Mouse (Mus musculus) intestine, embryonic 16.5 days (tissue): ENCODE data around the gene 1700012B07Rik. TPM values are rescaled to one million over a fixed set of nuclear protein-coding genes. Genes with fewer than 3 reads are reported as not detected.

Source experiments
- ATAC-seq: fragments of 200-750 bp; cut with Nextera tagmentation; 2 replicates; pipeline ENCODE4 v1.8.0; 2017; ENCODE audit warnings: moderate TSS enrichment, moderate library complexity
- H3K27ac ChIP-seq: fragments of 300-500 bp; sonication (generic); 2 replicates; pipeline ENCODE4 v1.5.1; 2014; ENCODE audit warnings: mild to moderate bottlenecking, low read length
- H3K27me3 ChIP-seq: fragments of 300-500 bp; sonication (generic); replicated peaks from 2 replicates; pipeline ENCODE4 v1.6.1; 2014; ENCODE audit warnings: low read length, control low read depth, mixed read lengths; ENCODE audit not compliant: control insufficient read depth, insufficient read depth
- H3K36me3 ChIP-seq: fragments of 300-500 bp; sonication (generic); 2 replicates; pipeline ENCODE4 v1.6.1; 2014; ENCODE audit warnings: low read length, control low read depth; ENCODE audit not compliant: control insufficient read depth, insufficient read depth
- H3K4me1 ChIP-seq: fragments of 300-500 bp; sonication (generic); 2 replicates; pipeline ENCODE4 v1.6.1; 2014; ENCODE audit warnings: low read length, control low read depth, mixed read lengths; ENCODE audit not compliant: control insufficient read depth, insufficient read depth
- H3K4me2 ChIP-seq: fragments of 300-500 bp; sonication (generic); 2 replicates; pipeline ENCODE4 v1.6.1; 2014; ENCODE audit warnings: low read depth, low read length, control low read depth
- H3K4me3 ChIP-seq: fragments of 300-500 bp; sonication (generic); 2 replicates; pipeline ENCODE4 v1.5.1; 2014; ENCODE audit warnings: mild to moderate bottlenecking, low read length
- H3K9ac ChIP-seq: fragments of 300-500 bp; sonication (generic); 2 replicates; pipeline ENCODE4 v1.6.1; 2014; ENCODE audit warnings: low read depth, low read length
- H3K9me3 ChIP-seq: fragments of 300-500 bp; sonication (generic); 2 replicates; pipeline ENCODE4 v1.6.1; 2016; ENCODE audit warnings: low read length, control low read depth; ENCODE audit not compliant: control insufficient read depth
- WGBS: fragments of 180-500 bp; shearing (Covaris S2); extraction: QIAGEN DNeasy Blood & Tissue Kit; methylation state at CpG from one replicate; pipeline ENCODE4 v1.1.7; 2014; 5-methylcytosine and 5-hydroxymethylcytosine counted together
- polyA plus RNA-seq: library from polyadenylated mRNA; unstranded; fragments of >200 nt; fragmentation: Nextera tagmentation; extraction: Ambion mirVana; gene quantifications from 2 replicates; pipeline ENCODE4 v1.2.1, GENCODE M21; 2015

Gene 1700012B07Rik
- not detected in 2 replicates for polyA plus RNA-seq

GRCm38 (mm10) chr11:109827946-109828345 is at the start of gene 1700012B07Rik:
Gene 1700012B07Rik (minus strand): TSS chr11:109828046.
- 84% methylated on average over 4 of the region's 4 CpGs for WGBS
- Histone ChIP-seq H3K4me3 (no peak within 1 kb of the TSS), H3K27me3 (no peaks in the 10 kb centered on the region), H3K27ac (no peak within 1 kb of the TSS), H3K9me3 (no peaks in the 10 kb centered on the region), H3K4me2 (no peak within 1 kb of the TSS), H3K9ac (no peak within 1 kb of the TSS), H3K4me1 (no peaks in the 10 kb centered on the region), H3K36me3 (no peaks in the 10 kb centered on the region)
- no peak for ATAC-seq

DNA sequence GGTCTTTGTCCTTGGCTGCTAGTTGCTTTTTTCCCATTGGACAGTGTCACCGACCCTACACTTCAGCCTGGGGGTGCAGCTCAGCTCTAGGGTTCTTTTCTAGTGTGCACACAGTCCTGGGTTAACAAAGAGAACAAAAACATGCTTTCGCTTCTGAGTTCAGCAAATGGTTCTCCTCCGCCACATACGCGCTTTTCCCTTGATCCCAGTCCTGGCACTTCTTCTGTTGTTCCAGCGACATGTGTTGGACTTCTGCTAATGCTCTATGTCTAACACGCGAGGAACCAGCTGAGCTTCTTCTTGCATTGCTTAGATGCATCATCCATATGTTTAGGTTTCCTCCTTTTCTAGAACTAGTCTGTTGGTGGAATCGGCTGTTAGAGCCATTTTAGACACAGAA is 48.9 kb upstream of the 1700012B07Rik start:
- no peak for ATAC-seq
- WGBS: 76% methylated on average over 9 of the region's 9 CpGs
- no peak overlapping the region for H3K27ac ChIP-seq
- H3K4me2 ChIP-seq: no peak overlapping the region
- no peaks in the 10 kb centered on the region for H3K9me3 ChIP-seq
- H3K9ac ChIP-seq: no peak overlapping the region
- no peak overlapping the region for H3K4me3 ChIP-seq
- no peaks in the 10 kb centered on the region for H3K27me3 ChIP-seq
- H3K4me1 ChIP-seq: no peaks in the 10 kb centered on the region
- no peaks in the 10 kb centered on the region for H3K36me3 ChIP-seq

GRCm38 (mm10) chr11:109875834-109876233 is 48.0 kb upstream of the 1700012B07Rik start:
- no peaks in the 10 kb centered on the region for H3K4me1 ChIP-seq
- H3K9me3 ChIP-seq: no peaks in the 10 kb centered on the region
- no peak overlapping the region for H3K4me3 ChIP-seq
- ATAC-seq: no peak
- H3K27ac ChIP-seq: no peak overlapping the region
- WGBS: 77% methylated on average over 3 of the region's 3 CpGs
- no peak overlapping the region for H3K9ac ChIP-seq
- H3K4me2 ChIP-seq: no peak overlapping the region
- H3K36me3 ChIP-seq: no peaks in the 10 kb centered on the region
- no peaks in the 10 kb centered on the region for H3K27me3 ChIP-seq

- Histone ChIP-seq H3K9ac (no peak overlapping the region), H3K4me3 (no peak overlapping the region), H3K4me2 (no peak overlapping the region), H3K27me3 (no peaks in the 10 kb centered on the region), H3K4me1 (no peaks in the 10 kb centered on the region), H3K27ac (no peak overlapping the region), H3K9me3 (no peaks in the 10 kb centered on the region), H3K36me3 (no peaks in the 10 kb centered on the region)
- ATAC-seq: no peak
- WGBS: 95% methylated on average over 1 of the region's 1 CpGs
These were observed 47.6 kb upstream of the 1700012B07Rik start for GRCm38 (mm10) chr11:109875525-109875802.

- no peak overlapping the region for H3K4me3 ChIP-seq
- H3K27ac ChIP-seq: no peak overlapping the region
- no peak overlapping the region for H3K9ac ChIP-seq
- ATAC-seq: peak; percentile 56
- H3K4me2 ChIP-seq: no peak overlapping the region
- no peaks in the 10 kb centered on the region for H3K9me3 ChIP-seq
- H3K4me1 ChIP-seq: no peaks in the 10 kb centered on the region
- H3K36me3 ChIP-seq: no peaks in the 10 kb centered on the region
- H3K27me3 ChIP-seq: no peaks in the 10 kb centered on the region
- 86% methylated on average over 11 of the region's 11 CpGs for WGBS
These were observed 47.0 kb upstream of the 1700012B07Rik start for GRCm38 (mm10) chr11:109874651-109875524.

DNA sequence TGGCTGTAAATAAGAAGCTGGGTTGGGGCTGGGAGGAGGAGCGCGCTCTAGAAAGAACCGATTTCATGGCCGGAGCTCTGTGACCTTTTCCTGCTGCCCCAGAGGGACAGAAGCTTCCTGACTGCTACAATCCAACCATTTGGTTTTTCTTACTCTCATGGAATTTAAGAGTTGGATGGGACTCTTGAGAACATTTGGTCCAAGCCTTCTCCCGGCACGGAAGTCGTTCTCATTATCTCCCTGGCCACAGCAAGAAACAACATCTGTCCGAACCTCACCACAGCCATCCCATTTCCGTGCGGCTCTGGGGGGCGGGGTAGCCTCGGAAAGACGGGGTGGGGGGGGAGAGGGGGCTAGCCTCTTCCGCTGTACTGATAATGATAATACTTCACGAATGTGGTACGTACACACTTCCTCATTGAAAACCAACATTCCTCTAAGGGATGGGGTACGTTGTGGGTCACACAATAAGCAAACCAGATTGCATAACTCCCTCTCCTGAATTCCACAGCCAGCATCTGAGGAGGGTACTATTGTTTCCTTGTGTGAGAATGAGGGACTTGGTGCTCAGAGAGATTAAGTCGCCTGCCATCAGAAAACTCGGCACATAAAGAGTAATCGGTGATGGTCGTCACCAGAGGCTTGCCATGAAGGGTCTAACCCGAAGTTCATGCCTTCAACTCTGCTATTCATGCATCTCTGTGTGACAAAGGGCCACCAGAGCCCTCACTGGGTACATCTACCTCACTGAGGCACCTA is 46.2 kb upstream of the 1700012B07Rik start:
- Histone ChIP-seq H3K4me1 (no peaks in the 10 kb centered on the region), H3K9me3 (no peaks in the 10 kb centered on the region), H3K9ac (no peak overlapping the region), H3K27me3 (no peaks in the 10 kb centered on the region), H3K36me3 (no peaks in the 10 kb centered on the region), H3K4me2 (no peak overlapping the region), H3K27ac (no peak overlapping the region), H3K4me3 (no peak overlapping the region)
- ATAC-seq: no peak
- WGBS: 85% methylated on average over 22 of the region's 22 CpGs

- Histone ChIP-seq H3K36me3 (no peaks in the 10 kb centered on the region), H3K4me1 (no peaks in the 10 kb centered on the region), H3K9me3 (no peaks in the 10 kb centered on the region), H3K27ac (no peak overlapping the region), H3K27me3 (no peaks in the 10 kb centered on the region), H3K4me3 (no peak overlapping the region), H3K9ac (no peak overlapping the region), H3K4me2 (no peak overlapping the region)
- WGBS: 43% methylated on average over 9 of the region's 9 CpGs
- ATAC-seq: no peak
These were observed 45.4 kb upstream of the 1700012B07Rik start for GRCm38 (mm10) chr11:109873161-109873775.

GRCm38 (mm10) chr11:109872674-109873073 is 44.8 kb upstream of the 1700012B07Rik start:
- no peak for ATAC-seq
- H3K4me2 ChIP-seq: no peak overlapping the region
- H3K4me1 ChIP-seq: no peaks in the 10 kb centered on the region
- no peaks in the 10 kb centered on the region for H3K9me3 ChIP-seq
- no peak overlapping the region for H3K4me3 ChIP-seq
- no peaks in the 10 kb centered on the region for H3K27me3 ChIP-seq
- no peaks in the 10 kb centered on the region for H3K36me3 ChIP-seq
- H3K27ac ChIP-seq: no peak overlapping the region
- no peak overlapping the region for H3K9ac ChIP-seq
- 69% methylated on average over 3 of the region's 3 CpGs for WGBS

GRCm38 (mm10) chr11:109872056-109872455 is 44.2 kb upstream of the 1700012B07Rik start:
- no peak overlapping the region for H3K4me2 ChIP-seq
- no peak overlapping the region for H3K4me3 ChIP-seq
- ATAC-seq: no peak
- WGBS: 87% methylated on average over 10 of the region's 10 CpGs
- no peaks in the 10 kb centered on the region for H3K4me1 ChIP-seq
- H3K9me3 ChIP-seq: no peaks in the 10 kb centered on the region
- no peaks in the 10 kb centered on the region for H3K27me3 ChIP-seq
- no peak overlapping the region for H3K27ac ChIP-seq
- H3K36me3 ChIP-seq: no peaks in the 10 kb centered on the region
- no peak overlapping the region for H3K9ac ChIP-seq
